Mouse (Mus musculus): ENCODE results near the gene Sh3pxd2a. TPM values are rescaled to one million over a fixed set of nuclear protein-coding genes. Genes with fewer than 3 reads are reported as not detected.

Sh3pxd2a gene
- polyA plus RNA-seq, 1 experiment from 2014 or later: 2.1 TPM

DNA sequence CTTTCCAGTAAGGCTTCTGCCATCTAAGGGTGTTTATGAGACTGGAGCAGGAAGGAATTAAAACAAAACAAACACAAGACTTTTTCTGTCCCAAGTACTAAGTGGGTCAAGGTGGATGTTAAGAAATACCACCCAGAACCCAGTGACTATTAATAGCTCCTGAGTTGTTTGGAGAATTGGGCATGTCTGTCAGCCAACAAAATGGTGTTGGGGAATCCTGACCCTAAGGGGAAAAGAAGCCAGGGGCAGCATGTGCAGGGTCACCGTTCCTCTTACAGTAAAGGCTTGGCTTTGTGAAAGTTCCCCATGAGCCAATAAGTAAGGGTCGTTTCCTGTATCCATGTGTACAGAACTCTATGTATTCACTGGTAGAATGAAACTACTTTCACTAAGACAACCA, 209.2 kb downstream of the Sh3pxd2a start:
- 67% methylated on average over 2 of the region's 2 CpGs for WGBS
- no peak for ATAC-seq (ENCODE audit: low read depth)
- 0 out of 2 replicates have a peak, but pooled peaks cover 3% of the 10 kb centered on the region for H3K4me1 ChIP-seq (ENCODE audit: control insufficient read depth, insufficient read depth, low read length)

GRCm38 (mm10) chr19:47253053-47253628, 211.1 kb downstream of the Sh3pxd2a start:
- peak overlapping the region; percentile 25 for H3K4me3 ChIP-seq (ENCODE audit: low read depth, low read length)
- H3K4me1 ChIP-seq (ENCODE audit: control insufficient read depth, insufficient read depth, low read length): 0 out of 2 replicates have a peak, but pooled peaks cover 3% of the 10 kb centered on the region
- no peak overlapping the region for H3K27ac ChIP-seq (ENCODE audit: low read depth, low read length)
- 0 out of 2 replicates have a peak overlapping the region, but pooled peaks have one; percentile 12 for H3K9ac ChIP-seq (replicated peaks; ENCODE audit: low read depth, low read length)
- 5% methylated on average over 61 of the region's 90 CpGs for WGBS
- H3K4me2 ChIP-seq (ENCODE audit: low read depth, low read length): peak overlapping the region; percentile 44
- H3K27me3 ChIP-seq (ENCODE audit: control insufficient read depth, insufficient read depth, low read length): peaks cover 23% of the 10 kb centered on the region
- H3K36me3 ChIP-seq (ENCODE audit: control insufficient read depth, insufficient read depth, low read length): no peaks in the 10 kb centered on the region
- 0 out of 2 replicates have a peak, but pooled peaks have one; percentile 17 for ATAC-seq (ENCODE audit: low read depth)
- no peaks in the 10 kb centered on the region for H3K9me3 ChIP-seq (ENCODE audit: control insufficient read depth, low read length)

More for the DNA sequence above, 209.2 kb downstream of the Sh3pxd2a start:
- H3K27me3 ChIP-seq (ENCODE audit: control insufficient read depth, insufficient read depth, low read length): peaks cover 23% of the 10 kb centered on the region
- no peak overlapping the region for H3K27ac ChIP-seq (ENCODE audit: low read depth, low read length)
- H3K9me3 ChIP-seq (ENCODE audit: control insufficient read depth, low read length): no peaks in the 10 kb centered on the region
- H3K36me3 ChIP-seq (ENCODE audit: control insufficient read depth, insufficient read depth, low read length): no peaks in the 10 kb centered on the region
- no peak overlapping the region for H3K9ac ChIP-seq (replicated peaks; ENCODE audit: low read depth, low read length)
- no peak overlapping the region for H3K4me2 ChIP-seq (ENCODE audit: low read depth, low read length)
- no peak overlapping the region for H3K4me3 ChIP-seq (ENCODE audit: low read depth, low read length)

DNA sequence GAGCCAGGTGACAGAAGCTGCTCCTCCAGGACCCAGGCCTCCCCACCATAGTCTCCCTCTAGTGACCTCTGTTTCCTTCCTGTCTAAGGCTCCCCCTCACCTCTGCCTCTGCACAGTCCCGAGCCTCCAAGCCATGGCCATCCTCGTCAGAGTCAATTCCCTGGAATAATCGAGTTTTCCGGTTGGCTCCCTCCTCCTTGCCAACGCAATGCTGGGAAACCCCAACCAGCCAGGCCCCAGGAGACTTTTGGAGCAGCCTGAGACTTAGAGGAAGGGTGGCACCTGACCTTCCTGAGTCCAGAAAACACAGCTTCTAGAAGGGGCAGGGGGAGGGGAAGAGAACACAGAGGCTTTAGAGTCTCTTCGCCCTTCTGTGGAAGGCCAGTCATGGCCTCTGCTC, 213.3 kb downstream of the Sh3pxd2a start:
- H3K9me3 ChIP-seq (ENCODE audit: control insufficient read depth, low read length): no peaks in the 10 kb centered on the region
- no peak overlapping the region for H3K27ac ChIP-seq (ENCODE audit: low read depth, low read length)
- ATAC-seq (ENCODE audit: low read depth): no peak
- no peak overlapping the region for H3K9ac ChIP-seq (replicated peaks; ENCODE audit: low read depth, low read length)
- no peaks in the 10 kb centered on the region for H3K36me3 ChIP-seq (ENCODE audit: control insufficient read depth, insufficient read depth, low read length)
- H3K27me3 ChIP-seq (ENCODE audit: control insufficient read depth, insufficient read depth, low read length): peaks cover 23% of the 10 kb centered on the region
- WGBS: 30% methylated on average over 6 of the region's 6 CpGs
- H3K4me2 ChIP-seq (ENCODE audit: low read depth, low read length): no peak overlapping the region
- H3K4me1 ChIP-seq (ENCODE audit: control insufficient read depth, insufficient read depth, low read length): 0 out of 2 replicates have a peak, but pooled peaks cover 3% of the 10 kb centered on the region
- H3K4me3 ChIP-seq (ENCODE audit: low read depth, low read length): no peak overlapping the region

- H3K36me3 ChIP-seq (ENCODE audit: control insufficient read depth, insufficient read depth, low read length): no peaks in the 10 kb centered on the region
- WGBS: 68% methylated on average over 16 of the region's 16 CpGs
- H3K27ac ChIP-seq (ENCODE audit: low read depth, low read length): no peak overlapping the region
- H3K4me1 ChIP-seq (ENCODE audit: control insufficient read depth, insufficient read depth, low read length): 0 out of 2 replicates have a peak, but pooled peaks cover 3% of the 10 kb centered on the region
- H3K27me3 ChIP-seq (ENCODE audit: control insufficient read depth, insufficient read depth, low read length): peaks cover 19% of the 10 kb centered on the region
- no peaks in the 10 kb centered on the region for H3K9me3 ChIP-seq (ENCODE audit: control insufficient read depth, low read length)
- no peak overlapping the region for H3K9ac ChIP-seq (replicated peaks; ENCODE audit: low read depth, low read length)
- H3K4me3 ChIP-seq (ENCODE audit: low read depth, low read length): no peak overlapping the region
- no peak for ATAC-seq (ENCODE audit: low read depth)
- H3K4me2 ChIP-seq (ENCODE audit: low read depth, low read length): no peak overlapping the region
Observed at GRCm38 (mm10) chr19:47248906-47249568, 215.2 kb downstream of the Sh3pxd2a start.

DNA sequence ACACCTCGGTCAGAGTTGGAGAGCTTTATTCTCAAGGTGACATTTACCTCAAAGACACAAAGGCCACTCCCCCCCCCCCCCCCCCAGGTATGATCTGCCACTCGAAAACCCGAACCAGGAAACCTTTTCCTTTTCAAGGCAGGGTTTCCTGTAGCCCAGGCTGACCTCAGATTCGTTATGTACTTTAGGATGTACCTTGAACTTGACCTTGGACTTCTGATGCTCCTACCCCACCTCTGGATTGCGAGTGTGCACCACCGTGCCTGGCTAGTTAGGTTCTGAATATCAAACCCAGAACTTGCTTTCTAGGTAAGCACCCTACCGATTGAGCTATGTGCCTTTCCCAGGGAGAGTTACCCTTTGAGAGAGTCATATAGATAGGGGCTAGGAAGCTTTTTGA, 215.9 kb downstream of the Sh3pxd2a start:
- ATAC-seq (ENCODE audit: low read depth): no peak
- 87% methylated on average over 7 of the region's 7 CpGs for WGBS

GRCm38 (mm10) chr19:47247791-47248190, 216.4 kb downstream of the Sh3pxd2a start:
- Histone ChIP-seq H3K4me1 (ENCODE audit: control insufficient read depth, insufficient read depth, low read length) (no peaks in the 10 kb centered on the region), H3K4me3 (ENCODE audit: low read depth, low read length) (no peak overlapping the region), H3K27ac (ENCODE audit: low read depth, low read length) (no peak overlapping the region), H3K9ac (replicated peaks; ENCODE audit: low read depth, low read length) (no peak overlapping the region), H3K27me3 (ENCODE audit: control insufficient read depth, insufficient read depth, low read length) (peaks cover 6% of the 10 kb centered on the region; the same call in 1 of the 2 replicates), H3K9me3 (ENCODE audit: control insufficient read depth, low read length) (no peaks in the 10 kb centered on the region), H3K4me2 (ENCODE audit: low read depth, low read length) (no peak overlapping the region), H3K36me3 (ENCODE audit: control insufficient read depth, insufficient read depth, low read length) (no peaks in the 10 kb centered on the region)
- 28% methylated on average over 11 of the region's 11 CpGs for WGBS
- ATAC-seq (ENCODE audit: low read depth): no peak

More for the DNA sequence above, 215.9 kb downstream of the Sh3pxd2a start:
- H3K9me3 ChIP-seq (ENCODE audit: control insufficient read depth, low read length): no peaks in the 10 kb centered on the region
- H3K4me1 ChIP-seq (ENCODE audit: control insufficient read depth, insufficient read depth, low read length): 0 out of 2 replicates have a peak, but pooled peaks cover 2% of the 10 kb centered on the region
- no peak overlapping the region for H3K27ac ChIP-seq (ENCODE audit: low read depth, low read length)
- H3K36me3 ChIP-seq (ENCODE audit: control insufficient read depth, insufficient read depth, low read length): no peaks in the 10 kb centered on the region
- no peak overlapping the region for H3K4me2 ChIP-seq (ENCODE audit: low read depth, low read length)
- no peak overlapping the region for H3K4me3 ChIP-seq (ENCODE audit: low read depth, low read length)
- no peak overlapping the region for H3K9ac ChIP-seq (replicated peaks; ENCODE audit: low read depth, low read length)
- H3K27me3 ChIP-seq (ENCODE audit: control insufficient read depth, insufficient read depth, low read length): peaks cover 11% of the 10 kb centered on the region

DNA sequence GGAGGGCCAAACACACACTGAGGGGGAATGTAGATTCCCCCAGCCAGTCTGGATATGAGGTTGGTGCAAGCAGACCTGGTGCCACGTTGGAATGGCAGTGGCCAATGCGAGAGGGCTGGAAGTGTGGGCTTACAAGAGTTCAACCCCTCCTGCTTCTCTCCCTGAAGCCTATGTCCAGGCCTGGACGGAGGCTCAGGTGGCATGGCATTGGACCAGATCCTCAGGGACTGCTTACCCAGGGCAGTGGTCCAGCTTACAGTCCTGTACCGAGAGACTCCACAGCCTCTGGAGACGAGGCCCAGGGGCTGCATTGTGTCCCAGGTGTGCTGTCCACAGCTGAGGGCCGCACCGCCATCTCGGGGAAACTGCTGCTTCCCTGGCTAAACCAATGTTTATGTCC, 218.7 kb downstream of the Sh3pxd2a start:
- Histone ChIP-seq H3K9me3 (ENCODE audit: control insufficient read depth, low read length) (no peaks in the 10 kb centered on the region), H3K4me1 (ENCODE audit: control insufficient read depth, insufficient read depth, low read length) (no peaks in the 10 kb centered on the region), H3K4me2 (ENCODE audit: low read depth, low read length) (no peak overlapping the region), H3K4me3 (ENCODE audit: low read depth, low read length) (no peak overlapping the region), H3K36me3 (ENCODE audit: control insufficient read depth, insufficient read depth, low read length) (no peaks in the 10 kb centered on the region), H3K27ac (ENCODE audit: low read depth, low read length) (no peak overlapping the region), H3K9ac (replicated peaks; ENCODE audit: low read depth, low read length) (no peak overlapping the region), H3K27me3 (ENCODE audit: control insufficient read depth, insufficient read depth, low read length) (no peaks in the 10 kb centered on the region)
- 62% methylated on average over 8 of the region's 8 CpGs for WGBS
- no peak for ATAC-seq (ENCODE audit: low read depth)

DNA sequence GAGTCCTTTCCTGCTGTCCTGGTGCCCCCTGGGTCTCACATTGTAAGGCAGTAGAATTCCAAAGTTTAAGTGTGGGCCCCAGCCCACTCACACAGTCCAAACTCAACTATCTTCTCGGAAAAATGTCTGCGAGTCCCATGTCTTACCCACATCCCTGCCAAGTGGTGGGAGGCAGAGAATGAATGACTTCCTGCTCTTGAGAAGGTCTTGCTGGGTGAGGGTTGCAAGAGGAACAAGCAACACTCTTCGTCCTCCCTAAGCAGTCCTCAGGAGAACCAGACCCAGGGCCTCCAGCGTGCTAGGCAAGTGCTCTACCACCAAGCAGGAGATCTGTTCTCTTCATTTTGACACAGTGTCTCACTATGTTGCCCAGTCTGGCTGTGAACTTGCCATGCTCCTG, 222.0 kb downstream of the Sh3pxd2a start:
- H3K9ac ChIP-seq (replicated peaks; ENCODE audit: low read depth, low read length): no peak overlapping the region
- WGBS: 90% methylated on average over 4 of the region's 4 CpGs
- H3K4me1 ChIP-seq (ENCODE audit: control insufficient read depth, insufficient read depth, low read length): no peaks in the 10 kb centered on the region
- no peaks in the 10 kb centered on the region for H3K9me3 ChIP-seq (ENCODE audit: control insufficient read depth, low read length)
- H3K36me3 ChIP-seq (ENCODE audit: control insufficient read depth, insufficient read depth, low read length): no peaks in the 10 kb centered on the region
- no peak for ATAC-seq (ENCODE audit: low read depth)
- H3K27ac ChIP-seq (ENCODE audit: low read depth, low read length): no peak overlapping the region
- H3K27me3 ChIP-seq (ENCODE audit: control insufficient read depth, insufficient read depth, low read length): no peaks in the 10 kb centered on the region
- no peak overlapping the region for H3K4me3 ChIP-seq (ENCODE audit: low read depth, low read length)
- no peak overlapping the region for H3K4me2 ChIP-seq (ENCODE audit: low read depth, low read length)

GRCm38 (mm10) chr19:47240957-47241356, 223.2 kb downstream of the Sh3pxd2a start:
- H3K4me2 ChIP-seq (ENCODE audit: low read depth, low read length): no peak overlapping the region
- no peaks in the 10 kb centered on the region for H3K4me1 ChIP-seq (ENCODE audit: control insufficient read depth, insufficient read depth, low read length)
- no peaks in the 10 kb centered on the region for H3K9me3 ChIP-seq (ENCODE audit: control insufficient read depth, low read length)
- H3K9ac ChIP-seq (replicated peaks; ENCODE audit: low read depth, low read length): no peak overlapping the region
- no peak for ATAC-seq (ENCODE audit: low read depth)
- H3K4me3 ChIP-seq (ENCODE audit: low read depth, low read length): no peak overlapping the region
- H3K27ac ChIP-seq (ENCODE audit: low read depth, low read length): no peak overlapping the region
- 64% methylated on average over 7 of the region's 7 CpGs for WGBS
- H3K27me3 ChIP-seq (ENCODE audit: control insufficient read depth, insufficient read depth, low read length): no peaks in the 10 kb centered on the region
- no peaks in the 10 kb centered on the region for H3K36me3 ChIP-seq (ENCODE audit: control insufficient read depth, insufficient read depth, low read length)

Measured in neural tube, embryonic 14.5 days (tissue).